Mouse (Mus musculus): Measurements from ENCODE around the gene Kcnj1.

DNA sequence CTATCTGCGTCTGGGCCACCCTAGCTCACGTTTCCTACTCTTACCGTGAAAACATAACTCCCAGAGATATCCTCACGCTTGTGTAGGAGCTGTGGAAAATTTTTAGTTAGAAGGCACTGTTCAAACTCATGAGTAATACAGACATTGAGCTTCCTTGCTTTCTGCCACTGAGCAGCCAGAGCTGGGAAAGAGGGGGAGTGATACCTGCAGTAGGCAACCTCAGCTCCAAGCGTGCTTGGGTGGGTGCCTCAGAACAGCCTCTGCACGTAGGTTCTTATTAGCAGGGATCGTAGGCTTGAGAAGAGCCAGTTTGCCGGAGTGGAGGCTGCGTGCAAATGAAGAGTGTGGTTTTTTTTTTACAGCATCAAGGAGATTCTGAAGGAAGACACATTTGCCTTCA, 19.4 kb downstream of the Kcnj1 start:
- TF ChIP-seq CTCF (conservative IDR thresholded peaks at IDR 0.05; ENCODE audit: low read length) (no peak), NANOG (IDR thresholded peaks at IDR 0.05; ENCODE audit: borderline replicate concordance, low read length) (no peak)
